Mouse (Mus musculus) lung, postnatal 36 days (tissue): ENCODE measurements around the gene Tmem114.

Source experiments
- DNase-seq: peaks from one replicate; pipeline ENCODE4 v3.0.0; 2022; ENCODE audit warnings: mixed read lengths

Gene Tmem114

DNA sequence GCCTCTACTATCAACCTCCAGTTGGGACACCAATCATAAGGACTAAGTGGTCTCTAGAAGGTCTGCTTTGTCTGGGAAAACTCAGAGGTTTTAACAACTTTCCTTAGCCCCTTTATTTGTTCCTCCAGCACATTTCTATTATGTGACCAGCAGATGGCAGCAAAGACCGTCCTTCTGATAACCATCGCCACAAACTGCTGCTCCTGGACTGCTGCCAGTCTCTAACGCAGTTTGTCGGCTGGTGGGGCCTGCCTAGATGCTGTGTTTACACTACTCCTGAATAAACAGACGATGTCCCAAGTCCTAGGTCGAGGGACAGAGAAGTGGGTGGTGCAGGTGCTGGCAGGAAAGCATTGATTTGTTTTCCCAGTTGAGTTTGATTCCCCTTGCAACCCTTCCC, 18.2 kb downstream of the Tmem114 start:
- peak; percentile 82 for DNase-seq

DNA sequence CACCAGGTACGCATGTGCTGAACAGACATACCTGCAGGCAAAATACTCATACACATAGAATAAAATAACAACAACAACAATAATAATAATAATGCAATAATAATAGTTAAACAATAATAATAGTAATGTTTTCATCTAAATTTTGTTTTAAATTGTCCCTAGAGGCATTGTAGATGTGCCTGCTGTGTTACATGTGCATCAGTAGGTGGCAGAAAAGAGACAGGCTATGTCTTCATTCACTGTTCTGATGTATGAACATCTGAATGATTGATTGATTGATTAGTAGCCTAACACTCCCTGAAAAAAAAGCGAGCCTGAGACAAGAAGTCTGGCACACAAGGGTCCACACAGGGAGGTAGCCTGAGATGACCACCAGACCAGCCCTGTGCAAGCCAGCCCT, 22.3 kb downstream of the Tmem114 start:
- DNase-seq = no peak

DNA sequence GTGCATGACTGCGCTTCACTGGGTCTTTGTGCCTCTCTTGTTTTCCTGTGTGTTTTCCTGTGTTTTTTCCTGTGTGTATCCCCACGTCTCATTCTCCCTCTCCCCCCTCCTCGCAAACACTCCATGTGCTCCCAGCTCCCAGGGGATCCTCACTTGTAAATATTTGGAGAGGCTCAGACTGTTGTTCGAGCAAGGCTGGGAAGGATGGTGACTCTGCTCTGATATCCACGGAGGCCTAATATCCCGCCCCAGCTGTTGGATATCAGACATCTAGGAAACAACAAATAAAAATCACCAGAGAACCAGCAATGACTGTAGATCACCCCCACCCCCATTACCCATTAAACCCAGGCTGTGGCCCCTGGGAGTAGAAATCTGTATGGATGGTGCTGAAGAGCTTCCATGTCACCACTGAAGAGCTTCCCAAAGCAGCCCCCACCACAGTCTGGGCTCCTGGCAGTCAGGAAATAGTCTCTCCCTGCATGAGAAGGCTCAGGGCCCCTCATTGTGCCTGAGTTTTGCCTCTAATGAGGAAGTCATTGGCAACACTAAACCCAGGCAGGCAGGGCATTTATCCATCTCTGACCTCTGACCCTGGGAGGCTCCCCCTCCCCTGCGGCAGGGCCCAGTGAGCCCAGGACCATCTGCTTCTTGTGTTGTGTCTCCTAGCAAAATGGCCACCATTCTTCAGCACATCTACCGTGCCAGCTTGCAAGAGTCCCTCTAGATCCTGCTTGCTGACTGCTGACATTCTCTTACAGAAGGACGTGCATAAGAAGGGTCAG, 23.6 kb downstream of the Tmem114 start:
- DNase-seq = peak; percentile 20

DNA sequence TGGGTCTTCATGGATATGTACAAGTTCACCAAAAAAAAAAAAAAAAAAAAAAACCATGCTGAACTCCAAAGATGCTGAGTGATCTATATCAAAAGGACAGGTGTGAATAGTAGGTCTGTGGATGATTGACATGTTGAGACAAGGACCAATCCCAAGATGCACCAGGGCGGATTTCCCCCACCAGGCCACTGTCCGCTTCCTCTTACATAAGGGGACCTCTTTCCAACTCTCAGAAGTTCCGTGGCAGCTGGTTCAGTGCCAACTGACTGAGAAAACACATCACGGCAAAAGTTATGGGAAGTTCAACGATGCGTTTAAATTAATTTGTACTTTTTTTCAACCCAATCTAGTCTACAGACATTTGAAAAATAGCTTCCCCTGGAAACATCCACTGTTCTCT, 25.1 kb downstream of the Tmem114 start:
- DNase-seq = no peak

DNA sequence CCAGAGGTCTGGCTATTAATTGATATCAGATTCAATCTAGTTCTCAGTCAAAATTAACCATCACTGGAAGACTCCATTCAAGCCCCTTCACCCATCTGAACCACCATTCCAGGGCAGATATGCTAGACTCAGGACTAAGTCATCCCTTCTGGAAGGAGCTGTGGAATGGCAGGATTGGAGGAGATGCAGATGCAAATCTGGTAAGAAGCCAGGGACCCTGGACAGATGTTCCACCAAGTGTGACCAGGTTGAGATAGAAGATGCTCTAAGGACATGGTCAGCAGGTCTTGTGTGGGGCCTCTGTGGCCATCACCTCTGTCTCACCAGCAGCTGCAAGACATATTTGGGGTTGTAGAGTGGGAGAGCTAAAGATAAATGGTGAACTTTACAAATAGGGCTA, 30.0 kb downstream of the Tmem114 start:
- DNase-seq = no peak

DNA sequence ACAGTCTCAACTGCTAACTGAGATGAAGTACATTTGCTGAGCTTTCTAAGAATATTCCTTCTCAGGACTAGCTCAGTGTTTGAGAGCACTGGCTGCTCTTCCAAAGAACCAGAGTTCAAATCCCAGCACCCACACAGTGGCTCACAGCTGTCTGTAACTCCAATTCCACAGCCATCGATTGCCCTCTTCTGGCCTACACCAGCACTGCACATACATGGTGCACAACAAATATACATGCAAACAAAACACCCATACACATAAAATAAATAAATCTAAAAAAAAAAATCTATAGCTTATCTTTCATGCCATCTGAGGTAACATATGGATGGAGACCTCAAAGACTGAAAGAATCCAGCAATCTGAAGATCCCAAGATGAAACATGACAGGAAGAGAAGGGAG, 36.4 kb downstream of the Tmem114 start:
- DNase-seq = no peak

DNA sequence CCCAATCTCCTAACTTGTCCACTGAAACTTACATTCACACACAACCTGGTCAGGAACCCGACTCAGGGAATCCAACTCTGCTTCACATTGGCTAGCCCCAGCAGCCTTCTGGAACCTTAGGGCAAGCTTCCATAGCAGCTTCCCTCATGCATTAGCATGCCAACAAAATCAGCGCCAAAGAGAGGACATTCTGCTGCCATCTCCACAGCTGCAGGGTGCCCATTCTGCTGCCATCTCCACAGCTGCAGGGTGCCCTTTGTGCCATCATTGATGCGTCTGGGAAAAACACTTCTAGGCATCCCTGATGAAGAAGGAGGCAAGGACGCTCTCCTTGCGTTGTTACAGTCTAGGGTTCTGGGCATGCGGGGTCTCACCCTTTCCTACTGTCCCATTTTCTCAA, 38.5 kb downstream of the Tmem114 start:
- no peak for DNase-seq

DNA sequence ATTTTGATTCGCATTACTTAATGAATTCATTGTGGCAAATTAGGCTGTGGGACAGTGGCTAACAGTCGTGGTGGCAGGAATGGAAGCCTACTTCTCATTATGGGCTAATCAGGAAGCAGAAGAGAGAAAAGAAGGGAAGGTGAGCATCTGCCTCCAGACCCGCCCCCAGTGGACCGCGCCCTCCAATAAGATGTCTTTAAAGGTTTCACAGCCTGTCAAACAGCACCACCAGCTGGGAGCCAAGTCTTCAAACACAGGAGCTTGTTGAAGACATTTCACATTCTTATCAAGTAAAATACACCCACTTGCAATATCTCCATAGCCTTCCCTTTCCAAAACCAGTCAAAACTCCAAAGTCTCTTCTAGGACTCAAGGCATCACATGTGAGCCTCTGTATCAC, 39.3 kb downstream of the Tmem114 start:
- DNase-seq = no peak

DNA sequence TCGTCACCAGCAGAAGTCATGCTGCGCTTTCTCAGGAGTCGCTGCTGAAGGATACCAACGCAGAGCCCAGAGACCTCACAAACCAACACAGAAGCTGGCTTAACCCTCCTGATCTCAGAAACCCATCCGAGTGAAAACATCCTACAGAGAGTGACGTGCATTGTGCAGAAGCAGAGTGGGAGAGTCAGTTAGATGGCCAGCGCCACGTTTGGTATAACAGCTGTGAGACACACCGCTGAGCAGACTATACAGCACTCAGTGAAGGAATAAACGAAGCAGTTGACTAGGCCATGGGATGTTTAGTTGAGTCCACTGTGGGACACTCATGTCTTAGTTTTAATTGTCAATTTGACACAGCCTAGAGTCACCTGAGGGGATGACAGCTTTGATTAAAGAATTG, 40.2 kb downstream of the Tmem114 start:
- DNase-seq = no peak

DNA sequence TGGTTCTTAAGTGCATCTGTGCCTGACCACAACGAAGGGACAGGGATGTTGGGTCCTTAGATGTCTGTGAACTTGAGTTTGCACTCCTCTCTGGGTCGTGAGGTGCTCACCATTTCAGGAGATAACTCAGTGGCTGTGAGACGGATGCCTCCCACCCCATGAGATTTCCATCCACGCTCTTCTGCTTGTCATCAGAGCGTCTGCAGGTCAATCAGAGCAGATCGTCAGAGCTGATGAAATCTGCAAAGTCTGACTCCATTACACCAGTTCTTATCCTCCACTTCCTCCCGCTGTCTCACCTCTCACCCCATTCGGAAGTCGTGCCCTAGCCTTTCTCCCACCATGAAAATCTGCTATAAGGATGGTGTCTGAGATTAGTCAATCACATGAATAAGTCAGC, 41.5 kb downstream of the Tmem114 start:
- no peak for DNase-seq

DNA sequence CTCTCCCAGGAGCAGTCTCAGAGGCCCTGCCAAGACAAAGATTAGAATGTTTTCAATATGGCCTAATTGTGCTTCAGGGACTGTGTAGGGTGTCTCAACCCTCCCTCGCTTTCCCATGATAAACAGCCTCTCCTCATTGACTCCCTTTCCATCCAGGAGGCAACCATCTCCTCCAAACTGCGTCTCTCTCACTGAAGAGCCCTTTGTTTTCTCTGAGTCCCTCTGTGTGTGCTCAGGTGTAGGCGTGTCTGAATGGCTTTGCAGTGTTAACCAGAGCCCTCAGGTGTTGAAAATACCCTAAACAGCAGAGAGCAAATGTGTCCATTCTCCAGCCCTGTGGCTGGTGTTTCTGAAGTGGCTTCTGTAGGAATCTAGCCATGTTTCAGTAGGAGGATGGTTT, 61.9 kb downstream of the Tmem114 start:
- no peak for DNase-seq
